Mouse (Mus musculus) adrenal gland, postnatal 14 days (tissue): ENCODE data around the gene Gli3. TPM values are rescaled to one million over a fixed set of nuclear protein-coding genes. Genes with fewer than 3 reads are reported as not detected.

Source experiments
- DNase-seq: peaks from one replicate; pipeline ENCODE4 v3.0.0; 2021; ENCODE audit warnings: mixed read lengths
- total RNA-seq: library from RNA; stranded (reverse); gene quantifications from 2 replicates; pipeline ENCODE4 v1.2.3, GENCODE M21; 2021

The Gli3 gene
- total RNA-seq, 1 experiment from 2014 or later = 9.5 TPM

- no peak for DNase-seq
Measured at GRCm38 (mm10) chr13:15722766-15723379, 259.8 kb downstream of the Gli3 start.

GRCm38 (mm10) chr13:15724723-15725122, 261.7 kb downstream of the Gli3 start:
- no peak for DNase-seq

GRCm38 (mm10) chr13:15741771-15742170, 278.7 kb downstream of the Gli3 start:
- peak; percentile 81 for DNase-seq

GRCm38 (mm10) chr13:15742308-15742707, 279.3 kb downstream of the Gli3 start:
- DNase-seq = no peak

- no peak for DNase-seq
Measured at GRCm38 (mm10) chr13:15742777-15743176, 279.7 kb downstream of the Gli3 start.

GRCm38 (mm10) chr13:15758835-15759632, 296.0 kb downstream of the Gli3 start:
- DNase-seq = peak; percentile 85

GRCm38 (mm10) chr13:15759633-15760441, 296.8 kb downstream of the Gli3 start:
- peak; percentile 18 for DNase-seq

- DNase-seq = no peak
Measured at GRCm38 (mm10) chr13:15762291-15762690, 299.3 kb downstream of the Gli3 start.

GRCm38 (mm10) chr13:15762901-15763417, 299.9 kb downstream of the Gli3 start:
- DNase-seq = peak; percentile 44

- no peak for DNase-seq
Measured at GRCm38 (mm10) chr13:15777624-15778023, 314.6 kb downstream of the Gli3 start.
